8 mouse cellular contexts compared by ENCODE assay signal in genomic region chr17:15536457-15536904, GRCm38 (mm10). TPM values are rescaled to one million over a fixed set of nuclear protein-coding genes. Genes with fewer than 3 reads are reported as not detected.
A peak's percentile ranks its signal among the peaks of the same experiment; 100 is the strongest.
DNase-seq lines count a peak whose midpoint lies in the region; ATAC-seq and TF ChIP-seq lines count a peak whose summit lies in the region.

No protein-coding gene starts in this region.

- H3K27me3 ChIP-seq in liver, embryonic 13.5 days: peaks cover 40% of the 10 kb centered on the region

- no peaks in the 10 kb centered on the region for H3K9me3 ChIP-seq in liver, embryonic 13.5 days (replicated peaks)

- H3K4me3 ChIP-seq in left cerebral cortex, adult 2 months: peak overlapping the region; percentile 42
- H3K4me3 ChIP-seq in liver, embryonic 13.5 days (replicated peaks): peak overlapping the region; percentile 41

- no peak for TF ChIP-seq CTCF in left cerebral cortex, adult 2 months (IDR thresholded peaks at IDR 0.05)

- H3K4me2 ChIP-seq in liver, embryonic 13.5 days: peak overlapping the region; percentile 59

- DNase-seq in left cerebral cortex, adult 2 months (ENCODE audit: extremely low spot score in 1 of 2, low spot score in 2 of 2): no peak
- no peak for DNase-seq in left cerebral cortex, adult 18-20 months (ENCODE audit: low spot score in 2 of 2)
- peak; percentile 76 for DNase-seq in embryo, embryonic 10 days (ENCODE audit: low spot score)
- no peak for DNase-seq in liver, embryonic 13.5 days
- peak; percentile 47 for DNase-seq in retina, embryonic 14.5 days (ENCODE audit: low spot score)
- no peak for DNase-seq in layer of hippocampus, postnatal 36 days
- DNase-seq in frontal cortex, postnatal 25 days (ENCODE audit: low spot score in 2 of 2): no peak

- 0 out of 2 replicates have a peak, but pooled peaks cover 8% of the 10 kb centered on the region for H3K4me1 ChIP-seq in liver, embryonic 13.5 days (replicated peaks)

- peak; percentile 27 to 56; a peak in 1 of 4 replicates for ATAC-seq in hematopoietic stem cell, adult 5-6 weeks (replicated peaks in 1 of 2; ENCODE audit: insufficient read depth in 1 of 2, low FRiP score in 2 of 2, low TSS enrichment in 1 of 2, low read depth in 1 of 2, poor library complexity in 2 of 2, severe bottlenecking in 2 of 2)
- no peak for ATAC-seq in liver, embryonic 13.5 days (ENCODE audit: low read depth)

- no peaks in the 10 kb centered on the region for H3K36me3 ChIP-seq in liver, embryonic 13.5 days

- WGBS in liver, embryonic 13.5 days (ENCODE audit: insufficient replicate concordance): 1% methylated on average over 33 of the region's 33 CpGs

- no peak overlapping the region for H3K27ac ChIP-seq in left cerebral cortex, adult 2 months
- no peak overlapping the region for H3K27ac ChIP-seq in liver, embryonic 13.5 days

- intact Hi-C loops in left cerebral cortex, adult 2 months (cut with DNase I): no loop called here

- H3K9ac ChIP-seq in liver, embryonic 13.5 days: no peak overlapping the region

RNA-seq across cellular contexts. Expression of gene Pdcd2, which starts 9.4 kb away (rescaled TPM):
- total RNA-seq in left cerebral cortex, adult 2 months (2021): 10 to 100 TPM; 19.1 to 21.0 TPM
- total RNA-seq in left cerebral cortex, adult 18-20 months (2021): 10 to 100 TPM; 17.6 to 22.0 TPM
- 89.3 and 109 TPM in 2 replicates for total RNA-seq in hematopoietic stem cell, adult 5-6 weeks (2017)
- 31.9 and 35.4 TPM in 2 replicates for polyA plus RNA-seq in liver, embryonic 13.5 days (2015; fragmentation: Nextera tagmentation; extraction: Ambion mirVana)
- total RNA-seq in layer of hippocampus, postnatal 36 days (2021): 10 to 100 TPM; 16.7 to 18.9 TPM

RNA-seq across cellular contexts. Expression of gene Prdm9, which starts 27.7 kb away (rescaled TPM):
- 1 to 10 TPM; 2.9 to 3.1 TPM for total RNA-seq in left cerebral cortex, adult 2 months (2021)
- total RNA-seq in left cerebral cortex, adult 18-20 months (2021): 1 to 10 TPM; 3.1 to 3.3 TPM
- total RNA-seq in hematopoietic stem cell, adult 5-6 weeks (2017): 4.4 and 7.3 TPM in 2 replicates
- polyA plus RNA-seq in liver, embryonic 13.5 days (2015; fragmentation: Nextera tagmentation; extraction: Ambion mirVana): 0.51 and 0.55 TPM in 2 replicates
- 1 to 10 TPM; 3.6 to 4.0 TPM for total RNA-seq in layer of hippocampus, postnatal 36 days (2021)

RNA-seq across cellular contexts. Expression of gene Tbp, which starts 36.8 kb away (rescaled TPM):
- 10 to 100 TPM; 29.3 to 32.2 TPM for total RNA-seq in left cerebral cortex, adult 2 months (2021)
- 10 to 100 TPM; 25.7 to 30.0 TPM for total RNA-seq in left cerebral cortex, adult 18-20 months (2021)
- total RNA-seq in hematopoietic stem cell, adult 5-6 weeks (2017): 63.6 and 76.7 TPM in 2 replicates
- polyA plus RNA-seq in liver, embryonic 13.5 days (2015; fragmentation: Nextera tagmentation; extraction: Ambion mirVana): 21.8 and 26.4 TPM in 2 replicates
- total RNA-seq in layer of hippocampus, postnatal 36 days (2021): 10 to 100 TPM; 30.3 to 36.0 TPM

RNA-seq across cellular contexts. Expression of gene Psmb1, which starts 36.9 kb away (rescaled TPM):
- total RNA-seq in left cerebral cortex, adult 2 months (2021): 100 to 1,000 TPM; 118 to 122 TPM
- total RNA-seq in left cerebral cortex, adult 18-20 months (2021): 100 to 1,000 TPM; 133 to 136 TPM
- 118 and 200 TPM in 2 replicates for total RNA-seq in hematopoietic stem cell, adult 5-6 weeks (2017)
- 177 and 180 TPM in 2 replicates for polyA plus RNA-seq in liver, embryonic 13.5 days (2015; fragmentation: Nextera tagmentation; extraction: Ambion mirVana)
- 100 to 1,000 TPM; 120 to 138 TPM for total RNA-seq in layer of hippocampus, postnatal 36 days (2021)

Comparison
In these comparisons a context has a peak if more than half of its experiments do, and no peak if none do; other contexts are left out.
1. DNase-seq: peak in embryo, embryonic 10 days (single experiment) and retina, embryonic 14.5 days (single experiment); none in left cerebral cortex, adult 2 months (0 of 2), left cerebral cortex, adult 18-20 months (0 of 2), liver, embryonic 13.5 days (single experiment), layer of hippocampus, postnatal 36 days (0 of 2) and frontal cortex, postnatal 25 days (0 of 2).